Mouse (Mus musculus) bone marrow macrophage, adult 2 months (primary cell): ENCODE measurements around the gene Hoxd4.

Experiments
- CTCF ChIP-seq: IDR thresholded peaks from 2 replicates; pipeline ENCODE4 v1.5.1; 2012; ENCODE audit warnings: low read depth, mild to moderate bottlenecking, low read length, moderate library complexity
- POLR2A ChIP-seq: IDR thresholded peaks from 2 replicates; pipeline ENCODE4 v1.6.1; 2012; ENCODE audit warnings: mild to moderate bottlenecking, low read depth, low read length, borderline replicate concordance

- no peak for TF ChIP-seq CTCF
- TF ChIP-seq POLR2A, result no peak
These were observed 19.5 kb upstream of the Hoxd4 start for GRCm38 (mm10) chr2:74691995-74692807.
